Mouse (Mus musculus): ENCODE measurements around the gene Uqcr11. TPM values are rescaled to one million over a fixed set of nuclear protein-coding genes. Genes with fewer than 3 reads are reported as not detected.

Gene Uqcr11
- polyA plus RNA-seq (2015; fragmentation: Nextera tagmentation; extraction: Ambion mirVana), result 890 and 1,161 TPM in 2 replicates

DNA sequence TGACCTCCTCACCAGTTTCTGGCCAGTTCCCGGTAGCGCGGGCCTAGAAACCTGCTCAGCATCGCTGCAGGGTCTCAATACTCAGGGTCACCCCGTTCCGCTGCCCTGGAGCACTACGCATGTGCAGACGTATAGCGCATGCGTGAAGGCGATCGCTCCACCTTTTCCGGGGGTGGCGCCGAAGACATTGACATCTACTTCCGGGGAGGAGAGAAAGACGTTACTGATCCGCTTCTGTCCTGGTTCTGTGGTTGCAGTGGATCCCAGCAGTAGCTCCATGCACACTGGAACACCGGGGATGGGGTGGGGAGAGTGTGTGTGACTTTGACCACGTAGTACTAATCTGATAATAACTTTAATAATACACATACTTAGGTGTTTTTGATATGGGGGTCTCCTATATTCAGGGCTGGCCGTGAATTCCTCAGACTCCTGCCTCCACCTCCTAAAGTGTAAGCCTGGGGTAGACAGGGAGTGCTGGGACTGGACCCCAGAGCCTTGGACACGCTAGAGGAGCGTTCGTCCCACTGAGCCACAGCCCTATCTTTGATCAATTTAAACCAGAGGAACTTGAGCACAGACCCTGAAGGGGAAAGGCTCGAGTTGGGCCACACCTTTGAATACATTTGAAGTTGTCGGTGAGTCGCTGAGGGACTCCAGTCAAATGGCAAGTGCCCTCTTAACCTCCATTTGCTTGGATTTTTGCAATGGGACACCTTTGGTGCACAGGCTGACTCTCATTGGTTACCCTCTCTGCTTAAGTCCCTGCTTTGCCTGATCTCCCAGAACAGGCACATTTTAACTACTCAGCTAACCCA is at the start of gene Uqcr11:
Gene Uqcr11 (minus strand): TSS at position 147 of the 818 bp plus-strand sequence.
- peak within 1 kb of the TSS; percentile 72 for H3K9ac ChIP-seq
- peaks cover 23% of the 10 kb centered on the region for H3K4me1 ChIP-seq (replicated peaks)
- H3K4me3 ChIP-seq (replicated peaks), result peak within 1 kb of the TSS; percentile 75
- WGBS, result 1% methylated on average over 27 of the region's 27 CpGs
- no peaks in the 10 kb centered on the region for H3K9me3 ChIP-seq
- peaks cover 45% of the 10 kb centered on the region for H3K36me3 ChIP-seq
- ATAC-seq, result peak; percentile 89
- peak within 1 kb of the TSS; percentile 85 for H3K4me2 ChIP-seq (replicated peaks)
- peak within 1 kb of the TSS; percentile 81 for H3K27ac ChIP-seq
- H3K27me3 ChIP-seq (replicated peaks), result no peaks in the 10 kb centered on the region

- no peak for ATAC-seq
- Histone ChIP-seq H3K4me1 (replicated peaks) (peaks cover 3% of the 10 kb centered on the region; the same call in 1 of the 2 replicates), H3K9ac (no peak overlapping the region), H3K27me3 (replicated peaks) (peaks cover 9% of the 10 kb centered on the region), H3K27ac (no peak overlapping the region), H3K4me3 (replicated peaks) (no peak overlapping the region), H3K9me3 (no peaks in the 10 kb centered on the region), H3K36me3 (no peaks in the 10 kb centered on the region), H3K4me2 (replicated peaks) (no peak overlapping the region)
- WGBS, result 82% methylated on average over 5 of the region's 5 CpGs
These were observed 49.1 kb upstream of the Uqcr11 start for GRCm38 (mm10) chr10:80455697-80456096.

DNA sequence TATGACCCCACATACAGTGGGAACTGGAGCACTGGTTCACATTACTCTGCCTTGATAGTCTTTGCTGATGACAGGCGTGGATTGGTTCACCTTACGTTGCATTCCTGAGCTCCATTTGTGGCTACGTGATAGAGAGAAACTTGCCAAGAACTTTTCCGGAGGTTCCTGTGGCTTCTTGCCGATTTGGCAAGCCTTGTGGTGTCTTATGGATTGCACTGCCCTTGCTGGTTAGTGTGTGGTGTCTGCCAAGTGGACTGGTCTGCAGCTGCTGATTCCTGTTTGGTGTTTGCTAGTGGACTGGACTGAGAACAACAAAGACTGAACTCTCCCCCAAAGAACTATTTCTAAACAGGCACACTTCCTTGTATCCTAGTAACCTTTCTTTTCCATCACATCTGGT is 48.2 kb upstream of the Uqcr11 start:
- Histone ChIP-seq H3K4me3 (replicated peaks) (no peak overlapping the region), H3K9me3 (no peaks in the 10 kb centered on the region), H3K36me3 (no peaks in the 10 kb centered on the region), H3K27me3 (replicated peaks) (peaks cover 5% of the 10 kb centered on the region; the same call in 1 of the 2 replicates), H3K27ac (no peak overlapping the region), H3K4me2 (replicated peaks) (no peak overlapping the region), H3K9ac (no peak overlapping the region), H3K4me1 (replicated peaks) (peaks cover 6% of the 10 kb centered on the region; the same call in 1 of the 2 replicates)
- ATAC-seq, result no peak
- whole genome bisulfite sequencing, result 87% methylated on average over 5 of the region's 5 CpGs

DNA sequence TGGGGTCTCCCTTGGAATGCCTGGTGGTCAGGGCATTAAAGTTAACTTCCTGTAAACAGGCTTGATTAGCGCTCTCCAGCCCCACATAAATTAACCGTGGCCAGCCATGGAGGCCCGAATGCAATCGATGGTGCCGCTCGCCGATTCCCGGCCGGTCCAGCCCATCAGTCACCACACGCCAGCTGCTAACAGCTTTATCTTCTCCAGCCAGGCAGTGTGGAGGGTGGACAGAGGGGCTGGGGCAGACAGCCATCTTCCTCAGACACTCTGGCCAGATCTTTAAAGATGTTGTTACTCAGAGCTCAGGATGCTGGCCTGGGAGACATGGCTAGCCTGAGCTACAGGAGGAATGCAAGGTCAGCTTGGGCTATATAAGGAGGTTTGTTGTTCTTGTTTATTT is 47.0 kb upstream of the Uqcr11 start:
- Histone ChIP-seq H3K4me2 (replicated peaks) (no peak overlapping the region), H3K9ac (no peak overlapping the region), H3K27ac (no peak overlapping the region), H3K4me3 (replicated peaks) (no peak overlapping the region), H3K9me3 (no peaks in the 10 kb centered on the region), H3K27me3 (replicated peaks) (peaks cover 5% of the 10 kb centered on the region; the same call in 1 of the 2 replicates), H3K4me1 (replicated peaks) (peaks cover 6% of the 10 kb centered on the region; the same call in 1 of the 2 replicates), H3K36me3 (no peaks in the 10 kb centered on the region)
- no peak for ATAC-seq
- 48% methylated on average over 10 of the region's 10 CpGs for WGBS

DNA sequence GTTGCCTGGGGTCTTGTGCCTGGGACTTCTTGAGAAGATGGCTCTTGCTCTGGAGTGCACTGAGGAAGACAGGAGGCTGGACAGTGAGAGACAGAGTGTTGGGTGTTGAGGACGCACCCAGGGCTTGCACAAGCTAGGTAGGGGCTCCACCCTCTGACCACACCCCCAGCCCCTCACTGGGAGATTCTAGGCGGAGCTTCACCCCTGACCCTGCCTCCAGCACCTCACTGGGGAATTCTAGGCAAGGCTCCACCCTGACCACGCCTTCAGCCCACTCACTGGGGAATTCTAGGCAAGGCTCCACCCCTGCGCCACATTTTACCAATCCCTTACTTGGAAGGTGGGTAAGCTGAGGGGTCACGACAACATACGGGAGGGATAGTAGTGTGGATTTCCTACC is 44.0 kb upstream of the Uqcr11 start:
- 0 out of 2 replicates have a peak, but pooled peaks have one; percentile 18 for ATAC-seq
- Histone ChIP-seq H3K27ac (no peak overlapping the region), H3K27me3 (replicated peaks) (peaks cover 14% of the 10 kb centered on the region), H3K4me2 (replicated peaks) (no peak overlapping the region), H3K9ac (no peak overlapping the region), H3K36me3 (no peaks in the 10 kb centered on the region), H3K4me1 (replicated peaks) (peaks cover 10% of the 10 kb centered on the region), H3K9me3 (no peaks in the 10 kb centered on the region), H3K4me3 (replicated peaks) (no peak overlapping the region)
- WGBS, result 7% methylated on average over 6 of the region's 6 CpGs

- peaks cover 16% of the 10 kb centered on the region for H3K4me1 ChIP-seq (replicated peaks)
- 6% methylated on average over 26 of the region's 26 CpGs for WGBS
- no peak overlapping the region for H3K27ac ChIP-seq
- no peaks in the 10 kb centered on the region for H3K36me3 ChIP-seq
- ATAC-seq, result peak; percentile 88
- H3K9me3 ChIP-seq, result no peaks in the 10 kb centered on the region
- peaks cover 12% of the 10 kb centered on the region for H3K27me3 ChIP-seq (replicated peaks)
- peak overlapping the region; percentile 34 for H3K4me2 ChIP-seq (replicated peaks)
- H3K9ac ChIP-seq, result no peak overlapping the region
- H3K4me3 ChIP-seq (replicated peaks), result no peak overlapping the region
These were observed 39.4 kb upstream of the Uqcr11 start for GRCm38 (mm10) chr10:80445898-80446601.

GRCm38 (mm10) chr10:80445052-80445451 is 38.4 kb upstream of the Uqcr11 start:
- Histone ChIP-seq H3K27me3 (replicated peaks) (peaks cover 9% of the 10 kb centered on the region), H3K4me3 (replicated peaks) (no peak overlapping the region), H3K4me2 (replicated peaks) (no peak overlapping the region), H3K9ac (no peak overlapping the region), H3K9me3 (no peaks in the 10 kb centered on the region), H3K4me1 (replicated peaks) (peaks cover 10% of the 10 kb centered on the region), H3K27ac (no peak overlapping the region), H3K36me3 (no peaks in the 10 kb centered on the region)
- no peak for ATAC-seq
- 61% methylated on average over 1 of the region's 1 CpGs for WGBS

DNA sequence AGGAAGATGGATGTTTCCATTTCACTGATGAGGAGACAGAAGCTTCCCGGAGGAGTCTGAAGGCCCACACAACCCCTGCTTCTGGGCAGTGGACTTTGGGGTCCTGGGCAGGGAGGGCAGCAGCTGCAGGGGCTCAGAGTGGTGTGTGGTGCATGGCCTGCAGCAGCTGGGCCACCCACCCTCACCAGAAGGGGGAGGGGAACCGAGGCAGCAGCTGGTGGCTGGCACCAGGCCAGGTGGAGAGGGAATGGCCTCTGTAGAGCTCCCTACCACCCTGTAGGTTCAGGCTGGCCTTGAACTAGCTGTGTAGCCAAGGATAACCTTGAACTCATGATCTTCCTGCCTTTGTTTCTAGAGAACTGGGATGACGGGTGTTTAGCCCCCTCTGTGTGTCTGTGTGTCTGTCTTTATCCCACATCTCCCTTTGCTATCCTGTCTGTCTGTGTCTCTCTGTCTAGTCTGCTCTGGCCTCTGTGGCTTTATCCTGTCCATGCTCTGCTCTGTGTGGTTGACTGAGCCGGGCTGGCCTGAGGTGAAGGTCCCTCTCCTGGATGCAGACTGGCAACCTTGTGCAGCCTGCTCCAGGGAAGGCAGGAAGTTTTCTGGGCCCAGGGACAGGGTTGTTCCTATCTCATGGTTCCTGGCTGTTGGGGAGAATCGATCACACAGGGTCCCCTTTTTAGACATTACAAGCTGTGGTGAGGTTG is 37.9 kb upstream of the Uqcr11 start:
- no peak overlapping the region for H3K4me2 ChIP-seq (replicated peaks)
- no peak overlapping the region for H3K27ac ChIP-seq
- no peak overlapping the region for H3K4me3 ChIP-seq (replicated peaks)
- no peaks in the 10 kb centered on the region for H3K9me3 ChIP-seq
- H3K9ac ChIP-seq, result 0 out of 2 replicates have a peak overlapping the region, but pooled peaks have one; percentile 6
- H3K27me3 ChIP-seq (replicated peaks), result peaks cover 9% of the 10 kb centered on the region
- WGBS, result 43% methylated on average over 5 of the region's 5 CpGs
- ATAC-seq, result no peak
- H3K36me3 ChIP-seq, result no peaks in the 10 kb centered on the region
- H3K4me1 ChIP-seq (replicated peaks), result peaks cover 10% of the 10 kb centered on the region

- Histone ChIP-seq H3K4me3 (replicated peaks) (no peak overlapping the region), H3K9me3 (no peaks in the 10 kb centered on the region), H3K27ac (no peak overlapping the region), H3K36me3 (no peaks in the 10 kb centered on the region), H3K27me3 (replicated peaks) (peaks cover 9% of the 10 kb centered on the region), H3K9ac (no peak overlapping the region), H3K4me2 (replicated peaks) (no peak overlapping the region), H3K4me1 (replicated peaks) (peaks cover 10% of the 10 kb centered on the region)
- WGBS, result 78% methylated on average over 8 of the region's 8 CpGs
- no peak for ATAC-seq
These were observed 37.1 kb upstream of the Uqcr11 start for GRCm38 (mm10) chr10:80443575-80444278.

- Histone ChIP-seq H3K27ac (no peak overlapping the region), H3K4me2 (replicated peaks) (no peak overlapping the region), H3K36me3 (no peaks in the 10 kb centered on the region), H3K27me3 (replicated peaks) (peaks cover 7% of the 10 kb centered on the region), H3K9me3 (no peaks in the 10 kb centered on the region), H3K9ac (no peak overlapping the region), H3K4me1 (replicated peaks) (peaks cover 10% of the 10 kb centered on the region), H3K4me3 (replicated peaks) (no peak overlapping the region)
- 49% methylated on average over 2 of the region's 2 CpGs for WGBS
- ATAC-seq, result no peak
These were observed 36.4 kb upstream of the Uqcr11 start for GRCm38 (mm10) chr10:80442989-80443388.

- no peaks in the 10 kb centered on the region for H3K27me3 ChIP-seq (replicated peaks)
- ATAC-seq, result no peak
- no peak overlapping the region for H3K4me2 ChIP-seq (replicated peaks)
- no peak overlapping the region for H3K4me3 ChIP-seq (replicated peaks)
- no peak overlapping the region for H3K27ac ChIP-seq
- H3K4me1 ChIP-seq (replicated peaks), result peaks cover 12% of the 10 kb centered on the region
- no peaks in the 10 kb centered on the region for H3K9me3 ChIP-seq
- whole genome bisulfite sequencing, result 62% methylated on average over 8 of the region's 8 CpGs
- no peaks in the 10 kb centered on the region for H3K36me3 ChIP-seq
- H3K9ac ChIP-seq, result no peak overlapping the region
These were observed 35.0 kb upstream of the Uqcr11 start for GRCm38 (mm10) chr10:80441598-80441997.

Data from intestine, embryonic 15.5 days (tissue).